ENCODE assay signal across 10 mouse cellular contexts in the genomic region with DNA sequence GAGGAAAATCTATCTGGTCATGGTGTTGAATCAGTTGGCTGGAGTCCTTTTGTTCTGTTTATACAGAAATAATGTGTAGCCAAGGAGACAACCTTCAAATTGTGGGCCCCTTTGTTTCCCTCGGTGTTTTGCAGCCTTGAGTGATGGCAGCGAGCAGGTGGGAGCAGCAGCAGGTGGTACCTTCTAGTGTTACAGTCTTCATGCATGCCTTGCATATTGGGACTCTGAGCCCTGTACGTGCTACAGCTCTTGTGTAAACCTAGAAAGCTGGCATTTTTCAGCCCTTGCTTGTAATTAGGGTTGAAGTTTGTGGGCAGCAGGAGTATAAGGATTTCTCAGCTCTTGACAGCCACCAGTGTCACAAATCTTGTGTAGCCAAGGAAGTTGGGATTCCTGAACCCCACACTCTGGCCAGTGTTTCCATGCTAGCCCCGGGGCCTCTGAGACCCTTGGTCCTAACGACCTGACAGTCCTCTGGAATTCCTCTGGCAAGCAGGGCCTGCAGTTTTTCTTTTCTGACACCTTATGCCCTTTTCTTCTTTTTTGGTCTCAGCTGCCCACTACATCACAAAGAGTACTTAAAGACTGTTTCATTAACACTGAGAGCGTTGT. TPM values are rescaled to one million over a fixed set of nuclear protein-coding genes. Genes with fewer than 3 reads are reported as not detected.
A peak's percentile ranks its signal among the peaks of the same experiment; 100 is the strongest.
DNase-seq lines count a peak whose midpoint lies in the region; ATAC-seq and TF ChIP-seq lines count a peak whose summit lies in the region.
"Had no signal": no experiment of that assay in that cellular context is flagged by ENCODE, and none has a peak within 500 bp of the region (broad histone marks: within the 10 kb centered on the region; RNA-seq: fewer than 3 reads in every experiment).

No protein-coding gene starts in this region.

- H3K27me3 ChIP-seq in heart, embryonic 15.5 days: no peaks in the 10 kb centered on the region
- no peaks in the 10 kb centered on the region for H3K27me3 ChIP-seq in forebrain, embryonic 12.5 days

- no peak for ATAC-seq in heart, embryonic 15.5 days (replicated peaks; ENCODE audit: insufficient number of reproducible peaks, insufficient read depth, low FRiP score, low read depth)
- ATAC-seq in forebrain, embryonic 12.5 days (ENCODE audit: low FRiP score): peak; percentile 54; the same call in 1 of the 2 replicates

- no peak overlapping the region for H3K9ac ChIP-seq in heart, embryonic 15.5 days
- no peak overlapping the region for H3K9ac ChIP-seq in ES-E14 (ENCODE audit: insufficient read depth, low read depth, low read length, poor library complexity, severe bottlenecking)
- H3K9ac ChIP-seq in forebrain, embryonic 12.5 days: no peak overlapping the region

- 41% methylated on average over 6 of the region's 6 CpGs for WGBS in heart, embryonic 15.5 days
- 22% methylated on average over 6 of the region's 6 CpGs for WGBS in forebrain, embryonic 12.5 days

- peak overlapping the region; percentile 61 for H3K27ac ChIP-seq in heart, embryonic 15.5 days
- H3K27ac ChIP-seq in ES-E14 (ENCODE audit: insufficient read depth, low read depth, low read length, poor library complexity, severe bottlenecking): no peak overlapping the region
- peak overlapping the region; percentile 68 for H3K27ac ChIP-seq in forebrain, embryonic 12.5 days

- no peak for DNase-seq in heart, postnatal 36 days
- DNase-seq in ES-E14 (ENCODE audit: low read depth, low spot score): no peak
- DNase-seq in mesoderm, embryonic 11.5 days (ENCODE audit: low read depth, low spot score): peak; percentile 84
- DNase-seq in thymus, postnatal 25 days: no peak
- no peak for DNase-seq in layer of hippocampus, adult 9-10 months (ENCODE audit: low spot score)
- no peak for DNase-seq in spleen, postnatal 10 days (ENCODE audit: low spot score in 2 of 2)
- DNase-seq: layer of hippocampus, adult 9-11 months; thymus, adult 2 months had no signal

- H3K4me1 ChIP-seq in heart, embryonic 15.5 days (replicated peaks): peaks cover 22% of the 10 kb centered on the region
- H3K4me1 ChIP-seq in ES-E14 (ENCODE audit: control insufficient read depth in 2 of 2, insufficient read depth in 2 of 2, low read length in 2 of 2, poor library complexity in 1 of 2): peaks cover 7 to 9% of the 10 kb centered on the region in 2 experiments
- peaks cover 21% of the 10 kb centered on the region for H3K4me1 ChIP-seq in forebrain, embryonic 12.5 days

- no peaks in the 10 kb centered on the region for H3K36me3 ChIP-seq in heart, embryonic 15.5 days
- no peaks in the 10 kb centered on the region for H3K36me3 ChIP-seq in ES-E14 (ENCODE audit: control insufficient read depth, insufficient read depth, low read length, poor library complexity, severe bottlenecking)
- H3K36me3 ChIP-seq in forebrain, embryonic 12.5 days (replicated peaks): no peaks in the 10 kb centered on the region

- H3K9me3 ChIP-seq in heart, embryonic 15.5 days (replicated peaks): no peaks in the 10 kb centered on the region
- H3K9me3 ChIP-seq in ES-E14 (ENCODE audit: control insufficient read depth, insufficient read depth, low read depth, low read length): no peaks in the 10 kb centered on the region
- peaks cover 3% of the 10 kb centered on the region; the same call in 1 of the 2 replicates for H3K9me3 ChIP-seq in forebrain, embryonic 12.5 days

- in situ Hi-C loops in ES-E14 (cut with MboI; ENCODE audit: low sequenced_read_pairs in 2 of 2, unreplicated experiment in 2 of 2): no loop called here

- intact Hi-C loops in heart, postnatal 36 days (cut with DNase I): no loop called here

- no peak overlapping the region for H3K4me2 ChIP-seq in heart, embryonic 15.5 days
- H3K4me2 ChIP-seq in forebrain, embryonic 12.5 days: no peak overlapping the region; the same call in 1 of the 2 replicates

- H3K4me3 ChIP-seq in heart, embryonic 15.5 days: no peak overlapping the region
- H3K4me3 ChIP-seq in ES-E14 (ENCODE audit: insufficient read depth in 1 of 2, low read depth in 1 of 2, low read length in 2 of 2, poor library complexity in 1 of 2, severe bottlenecking in 1 of 2): no peak overlapping the region
- H3K4me3 ChIP-seq in forebrain, embryonic 12.5 days (replicated peaks): no peak overlapping the region

TF ChIP-seq in ES-E14, 5 proteins besides CTCF, POLR2A, EP300 and RAD21:
- TF ChIP-seq CHD2 (IDR thresholded peaks at IDR 0.05; ENCODE audit: low read depth, low read length) (peak; percentile 26; the same call in 1 of the 2 replicates), MAFK (IDR thresholded peaks at IDR 0.05; ENCODE audit: insufficient read depth, low read depth, low read length) (0 out of 2 replicates have a peak, but pooled peaks have one; percentile 17), ZNF384 (IDR thresholded peaks at IDR 0.05; ENCODE audit: low read depth, low read length) (no peak), ZC3H11A (IDR thresholded peaks at IDR 0.05; ENCODE audit: borderline replicate concordance, low read depth, low read length) (no peak), HCFC1 (IDR thresholded peaks at IDR 0.05; ENCODE audit: borderline replicate concordance, insufficient read depth, low read length) (no peak)
TF ChIP-seq in ES-E14: peak in this region for 2.

RNA-seq across cellular contexts. Expression of a gene that starts 42.8 kb away (rescaled TPM):
- polyA plus RNA-seq in heart, embryonic 15.5 days (2015; fragmentation: Nextera tagmentation; extraction: Ambion mirVana): 92.1 and 115 TPM in 2 replicates
- 1 to 10 TPM; 2.1 to 2.4 TPM for total RNA-seq in heart, postnatal 36 days (2021)
- 16.1 and 29.1 TPM in 2 replicates for total RNA-seq in ES-E14 (2012; rRNA removed)
- 7.3 and 7.7 TPM in 2 replicates for polyA plus RNA-seq in forebrain, embryonic 12.5 days (2016; fragmentation: Nextera tagmentation; extraction: Ambion mirVana)

RNA-seq across cellular contexts. Expression of a gene that starts 46.4 kb away (rescaled TPM):
- 42.5 and 45.8 TPM in 2 replicates for polyA plus RNA-seq in heart, embryonic 15.5 days (2015; fragmentation: Nextera tagmentation; extraction: Ambion mirVana)
- 1 to 10 TPM in 1 of 2 experiments, under 1 TPM in 1; 0.81 to 1.8 TPM for total RNA-seq in heart, postnatal 36 days (2021)
- 33.8 and 49.6 TPM in 2 replicates for total RNA-seq in ES-E14 (2012; rRNA removed)
- polyA plus RNA-seq in forebrain, embryonic 12.5 days (2016; fragmentation: Nextera tagmentation; extraction: Ambion mirVana): 76.3 and 80.5 TPM in 2 replicates

Comparison
In these comparisons a context has a peak if more than half of its experiments do, and no peak if none do; other contexts are left out.
1. RNA of a gene that starts 46.4 kb away (total RNA-seq): 33.8 to 49.6 TPM in ES-E14; 0.81 to 1.8 TPM in heart, postnatal 36 days; every median in the first group is over 10 times any median in the second.